In genomic region chr12:101911346-101911745, GRCm38 (mm10) we compare ENCODE assay signal across 10 mouse cellular contexts. TPM values are rescaled to one million over a fixed set of nuclear protein-coding genes. Genes with fewer than 3 reads are reported as not detected.
A peak's percentile ranks its signal among the peaks of the same experiment; 100 is the strongest.
DNase-seq lines count a peak whose midpoint lies in the region; ATAC-seq and TF ChIP-seq lines count a peak whose summit lies in the region.
"Had no signal": no experiment of that assay in that cellular context is flagged by ENCODE, and none has a peak within 500 bp of the region (broad histone marks: within the 10 kb centered on the region; RNA-seq: fewer than 3 reads in every experiment).

No protein-coding gene starts in this region.

- peak overlapping the region; percentile 70 for H3K4me3 ChIP-seq in heart, embryonic 16.5 days (ENCODE audit: low read length)
- peak overlapping the region; percentile 40; the same call in 1 of the 2 replicates for H3K4me3 ChIP-seq in bone marrow macrophage, adult 2 months (ENCODE audit: insufficient read depth, low read length)
- H3K4me3 ChIP-seq in hindbrain, embryonic 12.5 days, result no peak overlapping the region
- H3K4me3 ChIP-seq in midbrain, embryonic 10.5 days, result peak overlapping the region; percentile 95

- H3K36me3 ChIP-seq in heart, embryonic 16.5 days (ENCODE audit: control insufficient read depth, insufficient read depth), result peaks cover 11% of the 10 kb centered on the region; the same call in 1 of the 2 replicates
- H3K36me3 ChIP-seq in hindbrain, embryonic 12.5 days, result peaks cover 10% of the 10 kb centered on the region
- peaks cover 18% of the 10 kb centered on the region for H3K36me3 ChIP-seq in midbrain, embryonic 10.5 days

- no peak for TF ChIP-seq CTCF in bone marrow macrophage, adult 2 months (IDR thresholded peaks at IDR 0.05; ENCODE audit: low read depth, low read length)

- peaks cover 18% of the 10 kb centered on the region for H3K4me1 ChIP-seq in heart, embryonic 16.5 days (ENCODE audit: control insufficient read depth, insufficient read depth, low read length)
- peaks cover 13% of the 10 kb centered on the region for H3K4me1 ChIP-seq in bone marrow macrophage, adult 2 months (ENCODE audit: control insufficient read depth, insufficient read depth, low read length)
- H3K4me1 ChIP-seq in hindbrain, embryonic 12.5 days, result peaks cover 17% of the 10 kb centered on the region
- H3K4me1 ChIP-seq in midbrain, embryonic 10.5 days, result peaks cover 20% of the 10 kb centered on the region

- H3K4me2 ChIP-seq in heart, embryonic 16.5 days (ENCODE audit: low read depth, low read length), result peak overlapping the region; percentile 79
- H3K4me2 ChIP-seq in hindbrain, embryonic 12.5 days (replicated peaks), result peak overlapping the region; percentile 77

- DNase-seq in heart, adult 18-20 months, result no peak
- DNase-seq in midbrain, embryonic 10.5 days (ENCODE audit: low spot score), result no peak
- DNase-seq in thymus, postnatal 36 days, result no peak
- no peak for DNase-seq in cerebellum, postnatal 14 days
- DNase-seq: gastrocnemius, postnatal 14 days; right cerebral cortex, postnatal 14 days had no signal

- no peaks in the 10 kb centered on the region for H3K27me3 ChIP-seq in heart, embryonic 16.5 days (ENCODE audit: control insufficient read depth, insufficient read depth, low read length)
- no peaks in the 10 kb centered on the region for H3K27me3 ChIP-seq in hindbrain, embryonic 12.5 days
- H3K27me3 ChIP-seq in midbrain, embryonic 10.5 days (ENCODE audit: low read depth, poor library complexity, severe bottlenecking), result no peaks in the 10 kb centered on the region

- H3K9ac ChIP-seq in heart, embryonic 16.5 days (ENCODE audit: low read length), result no peak overlapping the region
- H3K9ac ChIP-seq in hindbrain, embryonic 12.5 days, result no peak overlapping the region

- H3K9me3 ChIP-seq in heart, embryonic 16.5 days (replicated peaks; ENCODE audit: control insufficient read depth, low read length), result no peaks in the 10 kb centered on the region; the same call in 1 of the 2 replicates
- no peaks in the 10 kb centered on the region for H3K9me3 ChIP-seq in hindbrain, embryonic 12.5 days (replicated peaks)
- H3K9me3 ChIP-seq in midbrain, embryonic 10.5 days (replicated peaks), result no peaks in the 10 kb centered on the region

- H3K27ac ChIP-seq in heart, embryonic 16.5 days (ENCODE audit: low read length), result no peak overlapping the region
- H3K27ac ChIP-seq in bone marrow macrophage, adult 2 months (ENCODE audit: insufficient read depth, low read depth, low read length), result no peak overlapping the region
- no peak overlapping the region for H3K27ac ChIP-seq in hindbrain, embryonic 12.5 days
- no peak overlapping the region for H3K27ac ChIP-seq in midbrain, embryonic 10.5 days (replicated peaks)

- WGBS in heart, embryonic 16.5 days, result 89% methylated on average over 3 of the region's 3 CpGs
- 86% methylated on average over 3 of the region's 3 CpGs for WGBS in hindbrain, embryonic 12.5 days
- WGBS in midbrain, embryonic 10.5 days, result 87% methylated on average over 3 of the region's 3 CpGs

- ATAC-seq in heart, embryonic 16.5 days (replicated peaks; ENCODE audit: extremely low read depth, insufficient read depth, low FRiP score), result no peak
- no peak for ATAC-seq in hindbrain, embryonic 12.5 days (ENCODE audit: low FRiP score)
- ATAC-seq in CD4-positive, CD25-positive, alpha-beta regulatory T cell, adult 4 months, result no peak

- TF ChIP-seq POLR2A in bone marrow macrophage, adult 2 months (IDR thresholded peaks at IDR 0.05; ENCODE audit: borderline replicate concordance, low read depth, low read length), result no peak

RNA-seq across cellular contexts. Expression of gene Trip11, which starts 1.7 kb away (rescaled TPM):
- 19.8 and 20.8 TPM in 2 replicates for polyA plus RNA-seq in heart, embryonic 16.5 days (2015; fragmentation: Nextera tagmentation; extraction: Ambion mirVana)
- total RNA-seq in heart, adult 18-20 months (2021), result 10 to 100 TPM; 35.9 to 36.7 TPM
- polyA plus RNA-seq in bone marrow macrophage, adult 2 months (2012; ENCODE audit: insufficient read depth, insufficient read length, missing spikeins), result 19.4 and 23.5 TPM in 2 replicates
- 25.7 and 28.5 TPM in 2 replicates for polyA plus RNA-seq in hindbrain, embryonic 12.5 days (2016; fragmentation: Nextera tagmentation; extraction: Ambion mirVana)
- polyA plus RNA-seq in midbrain, embryonic 10.5 days (2016; fragmentation: Nextera tagmentation; extraction: Ambion mirVana), result 16.0 and 17.0 TPM in 2 replicates
- 10 to 100 TPM; 66.1 to 85.4 TPM for polyA plus RNA-seq in CD4-positive, CD25-positive, alpha-beta regulatory T cell, adult 4 months (2017; shearing (Covaris generic))

RNA-seq across cellular contexts. Expression of gene Atxn3, which starts 46.7 kb away (rescaled TPM):
- 8.4 and 8.7 TPM in 2 replicates for polyA plus RNA-seq in heart, embryonic 16.5 days (2015; fragmentation: Nextera tagmentation; extraction: Ambion mirVana)
- total RNA-seq in heart, adult 18-20 months (2021), result 1 to 10 TPM; 7.5 to 7.9 TPM
- polyA plus RNA-seq in bone marrow macrophage, adult 2 months (2012; ENCODE audit: insufficient read depth, insufficient read length, missing spikeins), result 39.5 and 43.3 TPM in 2 replicates
- polyA plus RNA-seq in hindbrain, embryonic 12.5 days (2016; fragmentation: Nextera tagmentation; extraction: Ambion mirVana), result 16.2 and 17.5 TPM in 2 replicates
- polyA plus RNA-seq in midbrain, embryonic 10.5 days (2016; fragmentation: Nextera tagmentation; extraction: Ambion mirVana), result 14.4 and 16.2 TPM in 2 replicates
- polyA plus RNA-seq in CD4-positive, CD25-positive, alpha-beta regulatory T cell, adult 4 months (2017; shearing (Covaris generic)), result 10 to 100 TPM; 17.7 to 18.8 TPM
